Mouse (Mus musculus) spleen, adult 2 months (tissue): Measurements from ENCODE around the gene Zc3h7a. TPM values are rescaled to one million over a fixed set of nuclear protein-coding genes. Genes with fewer than 3 reads are reported as not detected.

Experiments used
- DNase-seq, 2 experiments: peaks; one replicate each; pipeline versions ENCODE4 v3.0.0 to v3.0.0-alpha.2; 2012 to 2021; ENCODE audit warnings: low spot score in 2 of 2, low read depth in 1 of 2
- H3K27ac ChIP-seq: fragments of 200-500 bp; 2 replicates; pipeline ENCODE4 v1.5.1; 2012; ENCODE audit warnings: low read length, inconsistent platforms; ENCODE audit not compliant: insufficient read depth
- H3K27me3 ChIP-seq: fragments of 200-500 bp; 2 replicates; pipeline ENCODE4 v1.6.1; 2012; ENCODE audit warnings: mild to moderate bottlenecking, moderate library complexity, low read length, inconsistent platforms; ENCODE audit not compliant: control insufficient read depth, insufficient read depth
- H3K36me3 ChIP-seq: fragments of 200-500 bp; 2 replicates; pipeline ENCODE4 v1.6.1; 2012; ENCODE audit warnings: mild to moderate bottlenecking, low read length, inconsistent platforms; ENCODE audit not compliant: control insufficient read depth, insufficient read depth
- H3K4me1 ChIP-seq: fragments of 200-500 bp; 2 replicates; pipeline ENCODE4 v1.6.1; 2011; ENCODE audit warnings: inconsistent platforms; ENCODE audit not compliant: control insufficient read depth, insufficient read depth, insufficient read length
- H3K4me3 ChIP-seq: fragments of 200-500 bp; 2 replicates; pipeline ENCODE4 v1.5.1; 2011; ENCODE audit warnings: mild to moderate bottlenecking, inconsistent platforms; ENCODE audit not compliant: insufficient read depth, insufficient read length; ENCODE audit errors: extremely low read depth
- CTCF ChIP-seq: fragments of 200-500 bp; IDR thresholded peaks from 2 replicates; pipeline ENCODE4 v1.5.1; 2011; ENCODE audit warnings: mild to moderate bottlenecking, inconsistent platforms; ENCODE audit not compliant: insufficient read depth, insufficient read length, insufficient replicate concordance; ENCODE audit errors: extremely low read depth
- POLR2A ChIP-seq: fragments of 200-500 bp; IDR thresholded peaks from 2 replicates; pipeline ENCODE4 v1.6.1; 2011; ENCODE audit warnings: low read depth, low read length, inconsistent platforms
- WGBS: fragments of 180-500 bp; shearing (Covaris S2); methylation state at CpG from one replicate; pipeline ENCODE4 v1.1.7; 2018; 5-methylcytosine and 5-hydroxymethylcytosine counted together
- polyA plus RNA-seq: library from polyadenylated mRNA; depleted of rRNA; stranded (reverse); fragments of >200 nt; gene quantifications from 2 replicates; pipeline ENCODE4 v1.2.3, GENCODE M21; 2012

Gene Zc3h7a
- polyA plus RNA-seq, 1 experiment, result 46.0 TPM

- no peaks in the 10 kb centered on the region for H3K4me1 ChIP-seq
- peak overlapping the region; percentile 38; the same call in 1 of the 2 replicates for H3K27ac ChIP-seq
- H3K4me3 ChIP-seq, result no peak overlapping the region
- H3K36me3 ChIP-seq, result peaks cover 16% of the 10 kb centered on the region
- WGBS, result 31% methylated on average over 2 of the region's 2 CpGs
- TF ChIP-seq CTCF (no peak), POLR2A (no peak)
- no peaks in the 10 kb centered on the region for H3K27me3 ChIP-seq
- DNase-seq, result no peak
Measured at GRCm38 (mm10) chr16:11122625-11123024, 53.6 kb downstream of the Zc3h7a start.

GRCm38 (mm10) chr16:11109198-11109740, 66.9 kb downstream of the Zc3h7a start:
- Histone ChIP-seq H3K27me3 (no peaks in the 10 kb centered on the region), H3K4me3 (no peak overlapping the region), H3K27ac (no peak overlapping the region), H3K36me3 (peaks cover 7% of the 10 kb centered on the region; the same call in 1 of the 2 replicates), H3K4me1 (peaks cover 6% of the 10 kb centered on the region; the same call in 1 of the 2 replicates)
- TF ChIP-seq POLR2A (no peak), CTCF (peak; percentile 9; the same call in 1 of the 2 replicates)
- no peak for DNase-seq
- WGBS, result 67% methylated on average over 4 of the region's 4 CpGs

GRCm38 (mm10) chr16:11104905-11105304, 71.3 kb downstream of the Zc3h7a start:
- Histone ChIP-seq H3K27ac (peak overlapping the region; percentile 63), H3K27me3 (no peaks in the 10 kb centered on the region), H3K4me1 (peaks cover 6% of the 10 kb centered on the region; the same call in 1 of the 2 replicates), H3K4me3 (no peak overlapping the region), H3K36me3 (peaks cover 3% of the 10 kb centered on the region; the same call in 1 of the 2 replicates)
- TF ChIP-seq POLR2A, result no peak
- no peak for TF ChIP-seq CTCF
- no peak for DNase-seq
- 81% methylated on average over 1 of the region's 1 CpGs for WGBS

- Histone ChIP-seq H3K36me3 (peaks cover 3% of the 10 kb centered on the region; the same call in 1 of the 2 replicates), H3K27ac (no peak overlapping the region), H3K4me3 (no peak overlapping the region), H3K4me1 (peaks cover 9% of the 10 kb centered on the region; the same call in 1 of the 2 replicates), H3K27me3 (no peaks in the 10 kb centered on the region)
- 97% methylated on average over 3 of the region's 3 CpGs for WGBS
- no peak for TF ChIP-seq POLR2A
- no peak for TF ChIP-seq CTCF
- no peak for DNase-seq
Measured at GRCm38 (mm10) chr16:11097301-11097700, 78.9 kb downstream of the Zc3h7a start.

GRCm38 (mm10) chr16:11093717-11094386, 82.3 kb downstream of the Zc3h7a start:
- WGBS, result 84% methylated on average over 13 of the region's 13 CpGs
- peaks cover 34% of the 10 kb centered on the region; the same call in 1 of the 2 replicates for H3K4me1 ChIP-seq
- H3K27me3 ChIP-seq, result no peaks in the 10 kb centered on the region
- H3K4me3 ChIP-seq, result no peak overlapping the region
- peaks cover 15% of the 10 kb centered on the region for H3K36me3 ChIP-seq
- no peak for DNase-seq
- H3K27ac ChIP-seq, result peak overlapping the region; percentile 45; the same call in 1 of the 2 replicates
- no peak for TF ChIP-seq CTCF
- TF ChIP-seq POLR2A, result no peak

- H3K27ac ChIP-seq, result peak overlapping the region; percentile 95
- H3K36me3 ChIP-seq, result peaks cover 20% of the 10 kb centered on the region
- WGBS, result 10% methylated on average over 3 of the region's 3 CpGs
- H3K27me3 ChIP-seq, result no peaks in the 10 kb centered on the region
- peak in 1 of 2 experiments; percentile 39 for DNase-seq
- TF ChIP-seq CTCF (no peak), POLR2A (peak; percentile 47; the same call in 1 of the 2 replicates)
- H3K4me1 ChIP-seq, result peaks cover 34% of the 10 kb centered on the region; the same call in 1 of the 2 replicates
- H3K4me3 ChIP-seq, result no peak overlapping the region
Measured at GRCm38 (mm10) chr16:11092523-11092922, 83.7 kb downstream of the Zc3h7a start.
